Mouse (Mus musculus) embryonic fibroblast, embryonic 13.5 days (primary cell): Measurements from ENCODE around the gene Ptpn21. TPM values are rescaled to one million over a fixed set of nuclear protein-coding genes. Genes with fewer than 3 reads are reported as not detected.
A peak's percentile ranks its signal among the peaks of the same experiment; 100 is the strongest.

Source experiments
- H3K27ac ChIP-seq: 2 replicates; pipeline ENCODE4 v1.5.1; 2012; ENCODE audit warnings: low read length, control low read depth, inconsistent platforms; ENCODE audit not compliant: insufficient read depth
- H3K4me1 ChIP-seq: 2 replicates; pipeline ENCODE4 v1.6.1; 2011; ENCODE audit warnings: low read length; ENCODE audit not compliant: control insufficient read depth, insufficient read depth
- H3K4me3 ChIP-seq: 2 replicates; pipeline ENCODE4 v1.5.1; 2011; ENCODE audit warnings: mild to moderate bottlenecking, control low read depth, low read length; ENCODE audit not compliant: insufficient read depth
- CTCF ChIP-seq: IDR thresholded peaks from 2 replicates; pipeline ENCODE4 v1.5.1; 2011; ENCODE audit warnings: mild to moderate bottlenecking, control low read depth, low read length, moderate library complexity, borderline replicate concordance; ENCODE audit not compliant: insufficient read depth
- POLR2A ChIP-seq: IDR thresholded peaks from 2 replicates; pipeline ENCODE4 v1.6.1; 2011; ENCODE audit warnings: low read depth, mild to moderate bottlenecking, control low read depth, low read length, moderate library complexity
- polyA plus RNA-seq: library from polyadenylated mRNA; stranded (reverse); fragments of >200 nt; gene quantifications from 2 replicates; pipeline ENCODE4 v1.2.4, GENCODE M21; 2011; ENCODE audit warnings: low read depth; ENCODE audit not compliant: missing spikeins, insufficient read length

The Ptpn21 gene
- polyA plus RNA-seq, 1 experiment = 22.5 TPM

- H3K27ac ChIP-seq = no peak overlapping the region
- TF ChIP-seq CTCF = peak; percentile 64; the same call in 1 of the 2 replicates
- no peak for TF ChIP-seq POLR2A
- H3K4me3 ChIP-seq = no peak overlapping the region
- peaks cover 4% of the 10 kb centered on the region; the same call in 1 of the 2 replicates for H3K4me1 ChIP-seq
These were observed 8.9 kb upstream of the Ptpn21 start for GRCm38 (mm10) chr12:98746131-98746530.

GRCm38 (mm10) chr12:98745626-98746025 lies 8.4 kb upstream of the Ptpn21 start:
- no peak overlapping the region for H3K4me3 ChIP-seq
- H3K4me1 ChIP-seq = peaks cover 4% of the 10 kb centered on the region; the same call in 1 of the 2 replicates
- TF ChIP-seq CTCF = no peak
- no peak for TF ChIP-seq POLR2A
- no peak overlapping the region for H3K27ac ChIP-seq

- no peak for TF ChIP-seq CTCF
- TF ChIP-seq POLR2A = no peak
- H3K4me3 ChIP-seq = no peak overlapping the region
- H3K4me1 ChIP-seq = no peaks in the 10 kb centered on the region
- H3K27ac ChIP-seq = peak overlapping the region; percentile 31; the same call in 1 of the 2 replicates
These were observed 3.9 kb upstream of the Ptpn21 start for GRCm38 (mm10) chr12:98741011-98741501.

- Histone ChIP-seq H3K4me3 (peak overlapping the region; percentile 38), H3K27ac (peak overlapping the region; percentile 59), H3K4me1 (peaks cover 5% of the 10 kb centered on the region; the same call in 1 of the 2 replicates)
- TF ChIP-seq POLR2A = no peak
- no peak for TF ChIP-seq CTCF
These were observed 671 bp upstream of the Ptpn21 start for GRCm38 (mm10) chr12:98737801-98738350.

GRCm38 (mm10) chr12:98734880-98735801 lies 2.1 kb downstream of the Ptpn21 start:
- Histone ChIP-seq H3K27ac (peak overlapping the region; percentile 30), H3K4me1 (peaks cover 5% of the 10 kb centered on the region; the same call in 1 of the 2 replicates), H3K4me3 (peak overlapping the region; percentile 74)
- no peak for TF ChIP-seq CTCF
- TF ChIP-seq POLR2A = no peak

- H3K4me3 ChIP-seq = peak overlapping the region; percentile 74
- peaks cover 5% of the 10 kb centered on the region; the same call in 1 of the 2 replicates for H3K4me1 ChIP-seq
- TF ChIP-seq CTCF (no peak), POLR2A (peak; percentile 10; the same call in 1 of the 2 replicates)
- peak overlapping the region; percentile 30; the same call in 1 of the 2 replicates for H3K27ac ChIP-seq
These were observed 2.8 kb downstream of the Ptpn21 start for GRCm38 (mm10) chr12:98734246-98734879.

- TF ChIP-seq POLR2A = no peak
- TF ChIP-seq CTCF = no peak
- peak overlapping the region; percentile 5; the same call in 1 of the 2 replicates for H3K27ac ChIP-seq
- peaks cover 5% of the 10 kb centered on the region; the same call in 1 of the 2 replicates for H3K4me1 ChIP-seq
- peak overlapping the region; percentile 74 for H3K4me3 ChIP-seq
These were observed 3.4 kb downstream of the Ptpn21 start for GRCm38 (mm10) chr12:98733776-98734175.

DNA sequence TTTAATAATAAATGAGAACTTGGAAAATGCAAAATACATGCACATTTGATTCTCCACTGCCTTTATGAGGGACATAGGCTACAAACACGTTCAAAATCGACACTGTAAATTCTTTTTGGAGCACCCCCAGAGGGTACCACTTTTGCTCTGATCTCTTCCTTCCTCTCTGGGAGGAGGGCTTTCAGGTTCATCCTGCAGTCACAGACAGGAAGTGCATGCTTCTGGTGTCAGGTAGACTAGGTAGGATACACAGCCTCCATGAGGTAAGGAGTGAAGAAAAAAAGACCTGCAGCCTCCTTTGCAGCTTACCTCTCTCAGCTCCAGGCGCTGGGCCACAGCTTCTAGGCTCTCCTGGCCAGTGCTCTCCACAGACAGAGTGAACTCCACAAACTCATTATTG lies 4.0 kb downstream of the Ptpn21 start:
- TF ChIP-seq CTCF = no peak
- no peak for TF ChIP-seq POLR2A
- Histone ChIP-seq H3K27ac (no peak overlapping the region), H3K4me3 (peak overlapping the region; percentile 74; the same call in 1 of the 2 replicates), H3K4me1 (peaks cover 5% of the 10 kb centered on the region; the same call in 1 of the 2 replicates)

DNA sequence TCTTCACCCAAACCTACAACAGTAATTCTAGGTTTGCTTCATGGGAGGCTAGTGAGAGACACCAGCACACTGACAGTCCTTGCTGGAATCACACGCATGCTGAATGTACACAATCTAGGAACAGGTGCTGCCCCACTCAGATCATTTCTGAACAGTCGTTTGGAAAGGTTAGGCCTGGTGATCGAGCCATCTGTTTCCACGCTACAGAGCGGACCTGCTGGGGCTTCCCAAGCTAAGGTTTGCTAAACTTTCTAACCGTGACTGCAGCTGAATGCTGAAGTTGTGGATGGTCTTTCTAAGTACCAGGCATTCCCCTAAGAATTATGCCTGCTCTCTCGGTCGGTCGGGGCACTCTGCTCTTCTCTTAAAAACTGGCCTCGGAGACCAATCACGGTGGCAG lies 6.5 kb downstream of the Ptpn21 start:
- H3K4me1 ChIP-seq = peaks cover 5% of the 10 kb centered on the region; the same call in 1 of the 2 replicates
- no peak overlapping the region for H3K27ac ChIP-seq
- no peak overlapping the region for H3K4me3 ChIP-seq
- TF ChIP-seq POLR2A = no peak
- TF ChIP-seq CTCF = no peak
